Mouse (Mus musculus) embryo, embryonic 11 days (tissue): Measurements from ENCODE around the gene Tgfbr3l.

Experiments
- DNase-seq: peaks from one replicate; pipeline ENCODE4 v3.0.0-alpha.2; 2015

Tgfbr3l gene

DNA sequence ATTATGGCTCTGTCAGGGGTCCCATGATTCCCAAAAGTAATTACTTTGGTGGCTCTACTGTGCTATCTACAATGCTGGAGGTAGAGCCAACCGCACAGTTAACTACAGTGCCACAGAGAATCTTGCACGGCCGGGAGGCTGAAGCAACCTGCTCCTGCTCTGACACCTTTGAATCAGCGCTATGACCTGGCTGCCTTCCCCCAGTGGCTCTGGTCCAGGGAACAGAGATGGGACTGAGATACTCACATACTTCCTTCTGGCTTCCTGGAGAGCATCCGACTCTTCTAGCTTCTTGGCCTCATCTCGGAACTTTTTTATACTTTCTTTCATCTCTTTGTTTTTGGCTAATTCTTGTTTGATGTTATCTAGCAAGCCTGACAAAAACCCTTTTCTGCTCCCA, 21.6 kb downstream of the Tgfbr3l start:
- no peak for DNase-seq

DNA sequence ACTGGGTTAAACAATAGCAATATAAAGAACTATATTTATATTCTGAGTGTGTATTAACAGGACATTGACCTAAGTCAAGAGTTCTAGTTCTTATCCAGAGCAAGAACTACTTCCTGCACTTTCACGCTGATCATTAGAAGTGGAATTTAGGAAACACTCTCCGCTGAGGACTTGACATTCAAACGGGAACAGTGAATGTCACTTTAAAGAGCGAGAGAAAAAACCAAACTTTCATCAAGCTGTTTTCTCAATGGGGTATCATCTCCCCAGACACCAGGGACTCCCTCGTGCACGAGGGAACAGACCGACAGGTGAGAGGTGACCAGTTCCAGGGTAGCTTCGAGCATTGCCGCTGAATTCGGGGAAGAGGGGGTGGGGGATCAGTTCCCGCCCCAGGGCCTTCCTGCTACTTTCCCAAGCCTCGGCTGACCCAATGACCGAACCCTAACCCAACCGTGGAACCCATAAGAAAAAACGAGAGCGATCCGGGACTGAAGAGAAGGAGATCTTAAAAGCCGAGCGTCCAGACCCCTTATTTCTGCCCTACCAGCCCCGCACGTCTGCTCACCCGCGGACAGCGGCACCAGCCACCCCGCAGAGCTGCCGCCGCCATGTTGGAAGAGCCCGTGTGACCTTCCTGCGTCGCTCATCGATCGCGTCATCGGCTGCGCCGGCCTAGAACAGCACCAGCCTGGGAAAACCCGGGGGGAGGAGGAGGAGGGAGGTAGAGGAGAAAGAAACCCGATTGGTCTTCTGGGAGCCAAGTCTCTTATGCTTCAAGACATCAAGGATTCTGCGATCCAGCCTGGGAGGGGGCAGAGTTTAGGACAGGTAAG, 27.5 kb downstream of the Tgfbr3l start, which contains the start of gene Timm44:
Gene Timm44, minus strand, starts transcription at position 639 of the 836 bp plus-strand sequence.
- DNase-seq = peak; percentile 97

DNA sequence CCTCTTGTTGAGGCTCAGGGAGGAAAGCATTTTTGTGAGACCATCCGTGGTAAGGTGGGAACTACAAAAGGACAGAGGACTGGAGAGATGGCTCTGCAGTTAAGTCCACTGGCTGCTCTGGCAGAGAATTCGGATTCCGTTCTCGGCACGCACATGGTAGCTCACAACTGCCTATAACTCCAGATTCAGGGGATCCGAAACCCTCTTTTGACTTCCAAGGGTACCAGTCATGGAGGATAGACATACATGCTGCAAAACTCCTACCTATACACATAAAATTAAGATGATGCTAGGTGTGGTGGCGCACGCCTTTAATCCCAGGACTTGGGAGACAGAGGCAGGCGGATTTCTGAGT, 28.1 kb downstream of the Tgfbr3l start:
- no peak for DNase-seq

DNA sequence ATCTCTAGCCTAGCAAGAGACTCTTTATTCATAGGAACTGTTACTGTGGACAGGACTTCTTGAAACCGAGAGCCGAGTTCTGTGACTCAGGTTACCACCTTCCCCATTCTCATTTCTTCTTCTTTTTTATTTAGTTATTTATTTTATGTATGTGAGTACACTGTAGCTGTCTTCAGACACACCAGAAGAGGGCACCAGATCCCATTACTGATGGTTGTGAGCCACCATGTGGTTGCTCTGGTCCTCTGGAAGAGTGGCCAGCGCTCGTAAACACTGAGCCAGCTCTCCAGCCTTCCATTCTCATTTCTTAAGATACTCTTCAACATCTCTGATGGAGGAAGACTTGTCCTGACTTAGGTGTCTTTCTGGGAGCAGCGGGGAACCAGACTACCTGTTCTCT, 44.7 kb downstream of the Tgfbr3l start:
- DNase-seq = no peak

DNA sequence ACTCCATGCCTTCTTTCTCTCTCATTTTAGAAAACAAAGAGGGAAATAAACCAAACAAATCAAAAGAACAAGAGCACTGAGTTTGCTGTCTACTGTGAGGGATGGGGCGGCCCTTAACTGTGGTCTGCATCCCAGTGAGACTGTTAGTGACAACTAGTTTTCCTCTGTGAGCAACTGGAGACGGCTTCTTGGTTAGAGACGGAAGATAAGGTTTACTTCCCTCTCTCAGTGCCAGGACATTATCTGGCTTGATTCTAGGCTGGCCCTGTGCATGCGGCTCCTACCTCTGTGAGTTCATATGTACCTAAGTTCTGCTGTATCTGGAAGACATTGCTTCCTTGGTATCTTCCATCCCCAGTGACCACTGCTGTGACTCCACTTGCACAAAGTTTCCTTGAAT, 49.8 kb downstream of the Tgfbr3l start:
- no peak for DNase-seq
